Mouse (Mus musculus) thymus, adult 2 months (tissue): ENCODE measurements around the gene Epha1.

Source experiments
- CTCF ChIP-seq: fragments of 200-500 bp; IDR thresholded peaks from 2 replicates; pipeline ENCODE4 v1.5.1; 2012; ENCODE audit warnings: mild to moderate bottlenecking, control low read depth, low read length, moderate library complexity, borderline replicate concordance; ENCODE audit not compliant: control insufficient read depth, poor library complexity, insufficient read depth; ENCODE audit errors: extremely low read depth
- POLR2A ChIP-seq: fragments of 200-500 bp; IDR thresholded peaks from 2 replicates; pipeline ENCODE4 v1.6.1; 2012; ENCODE audit warnings: mild to moderate bottlenecking, low read length, control low read depth, moderate library complexity; ENCODE audit not compliant: control insufficient read depth, poor library complexity, insufficient read depth; ENCODE audit errors: extremely low read depth

GRCm38 (mm10) chr6:42376016-42376415 is 2.9 kb upstream of the Epha1 start:
- TF ChIP-seq POLR2A (no peak), CTCF (no peak)
